Mouse (Mus musculus) heart, embryonic 16.5 days (tissue): ENCODE results near the gene Rprml. TPM values are rescaled to one million over a fixed set of nuclear protein-coding genes. Genes with fewer than 3 reads are reported as not detected.

Experiments used
- ATAC-seq: fragments of 200-750 bp; cut with Nextera tagmentation; replicated peaks from 2 replicates; pipeline ENCODE4 v1.8.0; 2017; ENCODE audit warnings: moderate number of reproducible peaks; ENCODE audit not compliant: insufficient read depth, low FRiP score; ENCODE audit errors: extremely low read depth
- H3K27ac ChIP-seq: fragments of 300-500 bp; sonication (generic); 2 replicates; pipeline ENCODE4 v1.5.1; 2014; ENCODE audit warnings: mild to moderate bottlenecking, low read length, control low read depth, moderate library complexity
- H3K27me3 ChIP-seq: fragments of 300-500 bp; sonication (generic); 2 replicates; pipeline ENCODE4 v1.6.1; 2014; ENCODE audit warnings: low read length, mixed read lengths; ENCODE audit not compliant: control insufficient read depth, insufficient read depth
- H3K36me3 ChIP-seq: fragments of 300-500 bp; sonication (generic); 2 replicates; pipeline ENCODE4 v1.6.1; 2014; ENCODE audit not compliant: control insufficient read depth, insufficient read depth
- H3K4me1 ChIP-seq: fragments of 300-500 bp; sonication (generic); 2 replicates; pipeline ENCODE4 v1.6.1; 2014; ENCODE audit warnings: low read length, mixed read lengths; ENCODE audit not compliant: control insufficient read depth, insufficient read depth
- H3K4me2 ChIP-seq: fragments of 300-500 bp; sonication (generic); 2 replicates; pipeline ENCODE4 v1.6.1; 2014; ENCODE audit warnings: low read depth, mild to moderate bottlenecking, control low read depth, low read length
- H3K4me3 ChIP-seq: fragments of 300-500 bp; sonication (generic); 2 replicates; pipeline ENCODE4 v1.5.1; 2014; ENCODE audit warnings: mild to moderate bottlenecking, control low read depth, low read length
- H3K9ac ChIP-seq: fragments of 300-500 bp; sonication (generic); 2 replicates; pipeline ENCODE4 v1.6.1; 2014; ENCODE audit warnings: low read length, control low read depth
- H3K9me3 ChIP-seq: fragments of 300-500 bp; sonication (generic); replicated peaks from 2 replicates; pipeline ENCODE4 v1.6.1; 2016; ENCODE audit warnings: low read length; ENCODE audit not compliant: control insufficient read depth
- WGBS: fragments of 180-500 bp; shearing (Covaris S2); extraction: QIAGEN DNeasy Blood & Tissue Kit; methylation state at CpG from one replicate; pipeline ENCODE4 v1.1.7; 2014; 5-methylcytosine and 5-hydroxymethylcytosine counted together
- polyA plus RNA-seq: library from polyadenylated mRNA; unstranded; fragments of >200 nt; fragmentation: Nextera tagmentation; extraction: Ambion mirVana; gene quantifications from 2 replicates; pipeline ENCODE4 v1.2.1, GENCODE M21; 2015

Rprml gene
- polyA plus RNA-seq, 1 experiment from 2014 or later: not detected

GRCm38 (mm10) chr11:103696851-103697564 is 47.6 kb downstream of the Rprml start:
- peak; percentile 46; the same call in 1 of the 2 replicates for ATAC-seq
- peak overlapping the region; percentile 88 for H3K9ac ChIP-seq
- peak overlapping the region; percentile 80 for H3K4me2 ChIP-seq
- WGBS: under 1% methylated on average over 18 of the region's 18 CpGs
- peak overlapping the region; percentile 86 for H3K4me3 ChIP-seq
- no peaks in the 10 kb centered on the region for H3K9me3 ChIP-seq
- H3K36me3 ChIP-seq: no peaks in the 10 kb centered on the region
- no peaks in the 10 kb centered on the region for H3K27me3 ChIP-seq
- H3K27ac ChIP-seq: peak overlapping the region; percentile 98
- H3K4me1 ChIP-seq: peaks cover 5% of the 10 kb centered on the region

DNA sequence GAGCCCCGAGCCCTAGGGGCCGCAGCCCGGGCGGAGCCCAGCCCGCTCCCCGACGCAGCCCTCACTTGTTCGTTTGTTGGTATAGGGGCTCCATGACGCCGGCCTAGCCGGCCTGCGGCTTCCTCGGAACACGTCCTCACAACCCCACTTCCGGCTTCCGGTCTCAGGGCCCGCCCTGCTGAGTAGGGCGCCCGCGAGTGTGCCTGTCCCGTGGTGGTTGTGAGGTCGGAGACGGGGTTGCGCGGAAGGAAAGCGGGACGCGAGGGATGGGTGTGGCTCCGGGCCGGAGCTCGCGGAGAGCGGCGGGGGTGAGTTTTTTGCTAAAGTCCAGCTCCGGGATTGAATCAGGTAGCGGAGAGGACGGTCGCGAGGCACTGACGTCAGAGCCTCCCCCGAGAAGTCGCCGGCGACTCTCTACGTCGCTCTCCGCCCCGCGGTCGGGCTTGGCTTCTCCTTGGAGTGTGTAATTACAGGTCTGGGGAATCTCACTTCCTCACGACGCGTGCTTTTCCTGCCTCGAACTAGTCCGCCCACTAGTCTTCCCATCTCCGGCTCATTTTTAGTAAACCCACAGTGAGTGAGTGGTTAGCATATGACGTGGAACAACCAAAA is 48.3 kb downstream of the Rprml start, which contains the start of gene Gosr2:
Gene Gosr2, minus strand, starts transcription at position 334 of the 612 bp plus-strand sequence.
- H3K9me3 ChIP-seq: no peaks in the 10 kb centered on the region
- WGBS: under 1% methylated on average over 57 of the region's 57 CpGs
- peak within 1 kb of the TSS; percentile 88 for H3K9ac ChIP-seq
- H3K4me2 ChIP-seq: peak within 1 kb of the TSS; percentile 80
- H3K36me3 ChIP-seq: no peaks in the 10 kb centered on the region
- H3K27ac ChIP-seq: peak within 1 kb of the TSS; percentile 98
- peaks cover 5% of the 10 kb centered on the region for H3K4me1 ChIP-seq
- H3K27me3 ChIP-seq: no peaks in the 10 kb centered on the region
- peak; percentile 96 for ATAC-seq
- peak within 1 kb of the TSS; percentile 86 for H3K4me3 ChIP-seq

DNA sequence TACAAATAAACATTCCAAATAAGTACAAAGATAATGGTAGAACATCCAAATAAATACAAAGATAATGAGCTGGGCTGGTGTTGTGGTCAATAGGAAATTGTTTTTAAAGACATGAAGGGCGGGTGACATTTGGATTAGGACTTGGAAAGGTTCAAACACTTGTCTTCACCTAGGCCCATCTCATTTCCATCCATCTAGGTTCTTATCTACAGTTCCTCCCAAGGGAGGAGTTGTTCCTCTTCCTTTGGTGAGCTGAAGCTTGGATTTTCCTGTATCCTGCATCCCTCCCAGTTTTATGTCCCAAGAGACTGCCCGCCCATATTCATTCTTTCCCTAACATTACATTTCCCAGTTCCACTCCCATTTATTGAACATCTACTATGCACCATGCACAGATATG is 48.9 kb downstream of the Rprml start:
- Histone ChIP-seq H3K9ac (peak overlapping the region; percentile 88), H3K9me3 (no peaks in the 10 kb centered on the region), H3K4me3 (peak overlapping the region; percentile 86), H3K4me1 (peaks cover 5% of the 10 kb centered on the region), H3K27ac (peak overlapping the region; percentile 98), H3K27me3 (no peaks in the 10 kb centered on the region), H3K36me3 (no peaks in the 10 kb centered on the region), H3K4me2 (peak overlapping the region; percentile 80)
- ATAC-seq: no peak
- WGBS: 72% methylated on average over 2 of the region's 2 CpGs

Other genes starting within 250 kb of the Rprml start
- 5.9 and 6.1 TPM in 2 replicates for gene Plekhm1, start 236.9 kb upstream of the Rprml start, polyA plus RNA-seq
- gene Lrrc37a, start 145.0 kb upstream of the Rprml start, polyA plus RNA-seq: not detected in 2 replicates
- gene Gm884, start 28.4 kb upstream of the Rprml start, polyA plus RNA-seq: not detected in 2 replicates
- gene Lyzl6, start 10.7 kb upstream of the Rprml start, polyA plus RNA-seq: not detected in 2 replicates
- gene Gosr2, start 48.3 kb downstream of the Rprml start, polyA plus RNA-seq: 61.5 and 62.0 TPM in 2 replicates
- gene Wnt9b, start 100.3 kb downstream of the Rprml start, polyA plus RNA-seq: 0.27 and 0.41 TPM in 2 replicates
- gene Wnt3, start 124.6 kb downstream of the Rprml start, polyA plus RNA-seq: not detected in 2 replicates